Mouse (Mus musculus) forebrain, embryonic 13.5 days (tissue): Measurements from ENCODE around the gene Uck1. TPM values are rescaled to one million over a fixed set of nuclear protein-coding genes. Genes with fewer than 3 reads are reported as not detected.
A peak's percentile ranks its signal among the peaks of the same experiment; 100 is the strongest.

ENCODE experiments used
- ATAC-seq: fragments of 200-750 bp; cut with Nextera tagmentation; 2 replicates; pipeline ENCODE4 v1.8.0; 2017
- H3K27ac ChIP-seq: fragments of 300-500 bp; sonication (generic); 2 replicates; pipeline ENCODE4 v1.5.1; 2015; ENCODE audit warnings: inconsistent platforms, mild to moderate bottlenecking, moderate library complexity
- H3K27me3 ChIP-seq: fragments of 300-500 bp; sonication (generic); 2 replicates; pipeline ENCODE4 v1.6.1; 2015; ENCODE audit warnings: mild to moderate bottlenecking, inconsistent platforms
- H3K36me3 ChIP-seq: fragments of 300-500 bp; sonication (generic); 2 replicates; pipeline ENCODE4 v1.6.1; 2015; ENCODE audit warnings: mild to moderate bottlenecking, inconsistent platforms; ENCODE audit not compliant: poor library complexity, severe bottlenecking
- H3K4me1 ChIP-seq: fragments of 300-500 bp; sonication (generic); 2 replicates; pipeline ENCODE4 v1.6.1; 2015; ENCODE audit warnings: inconsistent platforms
- H3K4me2 ChIP-seq: fragments of 300-500 bp; sonication (generic); 2 replicates; pipeline ENCODE4 v1.6.1; 2015; ENCODE audit warnings: inconsistent platforms, mild to moderate bottlenecking, moderate library complexity
- H3K4me3 ChIP-seq: fragments of 300-500 bp; sonication (generic); 2 replicates; pipeline ENCODE4 v1.5.1; 2015; ENCODE audit warnings: mild to moderate bottlenecking, inconsistent platforms
- H3K9ac ChIP-seq: fragments of 300-500 bp; sonication (generic); 2 replicates; pipeline ENCODE4 v1.6.1; 2015; ENCODE audit warnings: mild to moderate bottlenecking, inconsistent platforms
- H3K9me3 ChIP-seq: fragments of 300-500 bp; sonication (generic); replicated peaks from 2 replicates; pipeline ENCODE4 v1.6.1; 2016; ENCODE audit warnings: inconsistent platforms
- WGBS: fragments of 180-500 bp; shearing (Covaris S2); methylation state at CpG from one replicate; pipeline ENCODE4 v1.1.7; 2015; 5-methylcytosine and 5-hydroxymethylcytosine counted together
- polyA plus RNA-seq: library from polyadenylated mRNA; unstranded; fragments of >200 nt; fragmentation: Nextera tagmentation; extraction: Ambion mirVana; gene quantifications from 2 replicates; pipeline ENCODE4 v1.2.1, GENCODE M21; 2015

Gene Uck1
- polyA plus RNA-seq, 1 experiment from 2014 or later: 76.9 TPM

- no peak for ATAC-seq
- Histone ChIP-seq H3K4me1 (0 out of 2 replicates have a peak, but pooled peaks cover 4% of the 10 kb centered on the region), H3K9me3 (no peaks in the 10 kb centered on the region), H3K4me2 (no peak overlapping the region), H3K27me3 (no peaks in the 10 kb centered on the region), H3K36me3 (peaks cover 100% of the 10 kb centered on the region), H3K27ac (peak overlapping the region; percentile 25; the same call in 1 of the 2 replicates), H3K9ac (no peak overlapping the region), H3K4me3 (no peak overlapping the region)
- 79% methylated on average over 10 of the region's 10 CpGs for WGBS
Observed at GRCm38 (mm10) chr2:32213000-32213399, 47.0 kb downstream of the Uck1 start.

- Histone ChIP-seq H3K9me3 (no peaks in the 10 kb centered on the region), H3K4me1 (0 out of 2 replicates have a peak, but pooled peaks cover 4% of the 10 kb centered on the region), H3K27ac (no peak overlapping the region), H3K4me2 (no peak overlapping the region), H3K27me3 (no peaks in the 10 kb centered on the region), H3K4me3 (no peak overlapping the region), H3K36me3 (peaks cover 100% of the 10 kb centered on the region), H3K9ac (no peak overlapping the region; the same call in 1 of the 2 replicates)
- 93% methylated on average over 8 of the region's 8 CpGs for WGBS
- ATAC-seq: no peak
Observed at GRCm38 (mm10) chr2:32211689-32212088, 48.3 kb downstream of the Uck1 start.

- Histone ChIP-seq H3K4me1 (no peaks in the 10 kb centered on the region), H3K27ac (no peak overlapping the region), H3K9me3 (no peaks in the 10 kb centered on the region), H3K27me3 (no peaks in the 10 kb centered on the region), H3K36me3 (peaks cover 100% of the 10 kb centered on the region), H3K4me2 (no peak overlapping the region), H3K4me3 (no peak overlapping the region), H3K9ac (no peak overlapping the region)
- ATAC-seq: no peak
- 100% methylated on average over 1 of the region's 1 CpGs for WGBS
Observed at GRCm38 (mm10) chr2:32207682-32208081, 52.3 kb downstream of the Uck1 start.

Other genes with a start within 250 kb of the Uck1 start
- 0.36 and 0.73 TPM in 2 replicates for gene Fam78a, start 175.3 kb downstream of the Uck1 start, polyA plus RNA-seq
- gene Plpp7, start 164.6 kb downstream of the Uck1 start, polyA plus RNA-seq: 10.3 and 11.9 TPM in 2 replicates
- gene Prrc2b, start 109.1 kb downstream of the Uck1 start, polyA plus RNA-seq: 53.0 and 57.4 TPM in 2 replicates
- gene Pomt1, start 23.6 kb downstream of the Uck1 start, polyA plus RNA-seq: 23.7 and 27.0 TPM in 2 replicates
- gene Golga2, start 27.2 kb upstream of the Uck1 start, polyA plus RNA-seq: 20.5 and 23.4 TPM in 2 replicates
- gene Swi5, start 27.9 kb upstream of the Uck1 start, polyA plus RNA-seq: 466 and 470 TPM in 2 replicates
- 49.0 and 52.4 TPM in 2 replicates for gene Ciz1, start 92.2 kb upstream of the Uck1 start, polyA plus RNA-seq
- 13.7 and 20.2 TPM in 2 replicates for gene Dnm1, start 93.2 kb upstream of the Uck1 start, polyA plus RNA-seq
- 59.6 and 60.4 TPM in 2 replicates for gene 1110008P14Rik, start 121.8 kb upstream of the Uck1 start, polyA plus RNA-seq
- gene Lcn2, start 128.1 kb upstream of the Uck1 start, polyA plus RNA-seq: 0.20 TPM in 1 of 2 replicates, not detected in the other
- 28.5 and 30.1 TPM in 2 replicates for gene Ptges2, start 135.7 kb upstream of the Uck1 start, polyA plus RNA-seq
- 5.4 and 5.6 TPM in 2 replicates for gene Naif1, start 190.3 kb upstream of the Uck1 start, polyA plus RNA-seq
- gene Slc25a25, start 191.3 kb upstream of the Uck1 start, polyA plus RNA-seq: 37.4 and 42.4 TPM in 2 replicates